Mouse (Mus musculus) cerebellum, adult 2 months (tissue): ENCODE data around the gene Aox3.

Experiments
- CTCF ChIP-seq: fragments of 200-500 bp; IDR thresholded peaks from 2 replicates; pipeline ENCODE4 v1.5.1; 2011; ENCODE audit warnings: low read depth, mild to moderate bottlenecking, control low read depth, low read length, moderate library complexity, borderline replicate concordance; ENCODE audit not compliant: insufficient read depth
- POLR2A ChIP-seq: fragments of 200-500 bp; IDR thresholded peaks from 2 replicates; pipeline ENCODE4 v1.6.1; 2011; ENCODE audit warnings: low read length, control low read depth, borderline replicate concordance; ENCODE audit not compliant: insufficient read depth

DNA sequence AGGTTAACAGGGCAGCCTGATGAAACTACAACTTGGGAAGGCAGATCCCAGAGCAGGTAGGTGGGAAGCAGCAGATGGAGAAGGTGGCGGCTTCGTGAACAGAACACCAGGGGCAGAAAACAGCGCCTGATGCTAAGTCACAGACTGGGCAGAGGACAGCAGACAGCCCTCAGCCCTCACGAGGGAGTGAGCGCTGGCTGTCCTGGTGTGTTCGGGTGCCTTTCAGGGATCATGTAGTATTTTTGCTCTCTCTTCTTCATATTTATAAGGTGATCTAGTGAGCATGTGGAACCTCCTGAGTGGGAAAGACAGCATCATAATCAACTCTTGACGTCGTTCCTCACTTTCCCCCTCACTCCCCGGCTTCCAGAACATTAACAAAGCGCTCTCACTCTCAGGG lies 33.1 kb downstream of the Aox3 start:
- TF ChIP-seq POLR2A (no peak), CTCF (no peak)
